Mouse (Mus musculus): ENCODE results near the gene Ndufaf2. TPM values are rescaled to one million over a fixed set of nuclear protein-coding genes. Genes with fewer than 3 reads are reported as not detected.
A peak's percentile ranks its signal among the peaks of the same experiment; 100 is the strongest.

Ndufaf2 gene
- polyA plus RNA-seq, 1 experiment from 2014 or later, result 35.7 TPM

- no peak overlapping the region for H3K27ac ChIP-seq (ENCODE audit: low read length)
- TF ChIP-seq CTCF (IDR thresholded peaks at IDR 0.05), result no peak
- TF ChIP-seq EP300 (IDR thresholded peaks at IDR 0.05), result no peak
- no peaks in the 10 kb centered on the region for H3K9me3 ChIP-seq (ENCODE audit: low read length)
- DNase-seq (ENCODE audit: low spot score), result no peak
- no peak overlapping the region for H3K4me3 ChIP-seq (ENCODE audit: low read depth, low read length)
- no peaks in the 10 kb centered on the region for H3K36me3 ChIP-seq (ENCODE audit: insufficient read depth, low read length)
- no peak overlapping the region for H3K4me2 ChIP-seq (replicated peaks; ENCODE audit: low read depth, low read length)
- H3K4me1 ChIP-seq (ENCODE audit: insufficient read depth, low read depth, low read length), result no peaks in the 10 kb centered on the region
- H3K27me3 ChIP-seq (replicated peaks; ENCODE audit: insufficient read depth, low read length), result no peaks in the 10 kb centered on the region
- no peak for ATAC-seq
- 78% methylated on average over 4 of the region's 4 CpGs for WGBS
- H3K9ac ChIP-seq (replicated peaks; ENCODE audit: low read depth), result no peak overlapping the region
Measured at GRCm38 (mm10) chr13:108187994-108188393, 29.6 kb upstream of the Ndufaf2 start.

- Histone ChIP-seq H3K4me2 (replicated peaks; ENCODE audit: low read depth, low read length) (no peak overlapping the region), H3K9me3 (ENCODE audit: low read length) (no peaks in the 10 kb centered on the region), H3K36me3 (ENCODE audit: insufficient read depth, low read length) (no peaks in the 10 kb centered on the region), H3K4me3 (ENCODE audit: low read depth, low read length) (no peak overlapping the region), H3K27me3 (replicated peaks; ENCODE audit: insufficient read depth, low read length) (no peaks in the 10 kb centered on the region), H3K27ac (ENCODE audit: low read length) (no peak overlapping the region), H3K9ac (replicated peaks; ENCODE audit: low read depth) (no peak overlapping the region), H3K4me1 (ENCODE audit: insufficient read depth, low read depth, low read length) (no peaks in the 10 kb centered on the region)
- 91% methylated on average over 3 of the region's 3 CpGs for WGBS
- DNase-seq (ENCODE audit: low spot score) (no peak), ATAC-seq (no peak)
- TF ChIP-seq EP300 (IDR thresholded peaks at IDR 0.05) (no peak), CTCF (IDR thresholded peaks at IDR 0.05) (peak; percentile 8; the same call in 1 of the 2 replicates)
Measured at GRCm38 (mm10) chr13:108185530-108185929, 27.1 kb upstream of the Ndufaf2 start.

DNA sequence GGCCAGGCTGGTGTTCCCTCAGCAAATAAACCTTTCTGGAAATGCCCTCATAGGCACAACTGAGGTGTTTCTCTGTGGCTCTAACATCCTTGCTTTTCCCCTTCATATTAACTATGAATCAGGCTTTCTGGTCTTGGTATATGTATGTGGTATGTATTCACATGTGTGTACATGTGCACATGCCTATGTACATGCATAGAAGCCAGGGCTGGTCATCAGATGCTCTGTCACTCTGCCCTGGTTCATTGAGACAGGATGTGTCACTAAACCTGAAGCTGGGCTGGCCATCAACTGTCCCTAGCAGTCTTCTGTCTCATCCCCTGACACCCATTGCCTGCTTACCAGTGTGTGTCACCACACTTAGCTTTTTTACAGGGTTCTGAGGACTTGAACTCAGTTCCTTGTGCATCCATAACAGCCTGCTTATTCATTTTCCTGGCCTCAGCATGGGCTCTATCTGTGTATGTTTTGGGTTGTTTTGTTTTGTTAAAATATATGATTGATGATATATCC is 26.4 kb upstream of the Ndufaf2 start:
- no peaks in the 10 kb centered on the region for H3K4me1 ChIP-seq (ENCODE audit: insufficient read depth, low read depth, low read length)
- no peaks in the 10 kb centered on the region for H3K27me3 ChIP-seq (replicated peaks; ENCODE audit: insufficient read depth, low read length)
- no peak for ATAC-seq
- no peaks in the 10 kb centered on the region for H3K36me3 ChIP-seq (ENCODE audit: insufficient read depth, low read length)
- H3K4me2 ChIP-seq (replicated peaks; ENCODE audit: low read depth, low read length), result no peak overlapping the region
- no peak for DNase-seq (ENCODE audit: low spot score)
- H3K9ac ChIP-seq (replicated peaks; ENCODE audit: low read depth), result no peak overlapping the region
- no peak overlapping the region for H3K4me3 ChIP-seq (ENCODE audit: low read depth, low read length)
- H3K27ac ChIP-seq (ENCODE audit: low read length), result no peak overlapping the region
- H3K9me3 ChIP-seq (ENCODE audit: low read length), result no peaks in the 10 kb centered on the region
- TF ChIP-seq CTCF (IDR thresholded peaks at IDR 0.05), result no peak
- TF ChIP-seq EP300 (IDR thresholded peaks at IDR 0.05), result no peak

- TF ChIP-seq CTCF (IDR thresholded peaks at IDR 0.05) (no peak), EP300 (IDR thresholded peaks at IDR 0.05) (no peak)
- H3K9me3 ChIP-seq (ENCODE audit: low read length), result no peaks in the 10 kb centered on the region
- ATAC-seq, result no peak
- no peak overlapping the region for H3K27ac ChIP-seq (ENCODE audit: low read length)
- no peaks in the 10 kb centered on the region for H3K4me1 ChIP-seq (ENCODE audit: insufficient read depth, low read depth, low read length)
- H3K4me2 ChIP-seq (replicated peaks; ENCODE audit: low read depth, low read length), result no peak overlapping the region
- H3K9ac ChIP-seq (replicated peaks; ENCODE audit: low read depth), result no peak overlapping the region
- 68% methylated on average over 5 of the region's 5 CpGs for WGBS
- no peak overlapping the region for H3K4me3 ChIP-seq (ENCODE audit: low read depth, low read length)
- peaks cover 7% of the 10 kb centered on the region; the same call in 1 of the 2 replicates for H3K36me3 ChIP-seq (ENCODE audit: insufficient read depth, low read length)
- no peak for DNase-seq (ENCODE audit: low spot score)
- H3K27me3 ChIP-seq (replicated peaks; ENCODE audit: insufficient read depth, low read length), result no peaks in the 10 kb centered on the region
Measured at GRCm38 (mm10) chr13:108180821-108181220, 22.4 kb upstream of the Ndufaf2 start.

- Histone ChIP-seq H3K4me3 (ENCODE audit: low read depth, low read length) (no peak overlapping the region), H3K9me3 (ENCODE audit: low read length) (no peaks in the 10 kb centered on the region), H3K36me3 (ENCODE audit: insufficient read depth, low read length) (peaks cover 11% of the 10 kb centered on the region; the same call in 1 of the 2 replicates), H3K27ac (ENCODE audit: low read length) (no peak overlapping the region), H3K9ac (replicated peaks; ENCODE audit: low read depth) (no peak overlapping the region), H3K4me2 (replicated peaks; ENCODE audit: low read depth, low read length) (no peak overlapping the region), H3K27me3 (replicated peaks; ENCODE audit: insufficient read depth, low read length) (no peaks in the 10 kb centered on the region), H3K4me1 (ENCODE audit: insufficient read depth, low read depth, low read length) (no peaks in the 10 kb centered on the region)
- DNase-seq (ENCODE audit: low spot score), result no peak
- TF ChIP-seq EP300 (IDR thresholded peaks at IDR 0.05), result no peak
- TF ChIP-seq CTCF (IDR thresholded peaks at IDR 0.05), result no peak
- no peak for ATAC-seq
- WGBS, result 80% methylated on average over 8 of the region's 8 CpGs
Measured at GRCm38 (mm10) chr13:108179618-108180017, 21.2 kb upstream of the Ndufaf2 start.

GRCm38 (mm10) chr13:108170511-108170910 is 12.1 kb upstream of the Ndufaf2 start:
- DNase-seq (ENCODE audit: low spot score), result no peak
- no peaks in the 10 kb centered on the region for H3K27me3 ChIP-seq (replicated peaks; ENCODE audit: insufficient read depth, low read length)
- no peaks in the 10 kb centered on the region for H3K4me1 ChIP-seq (ENCODE audit: insufficient read depth, low read depth, low read length)
- H3K27ac ChIP-seq (ENCODE audit: low read length), result no peak overlapping the region
- peaks cover 3% of the 10 kb centered on the region; the same call in 1 of the 2 replicates for H3K36me3 ChIP-seq (ENCODE audit: insufficient read depth, low read length)
- no peak overlapping the region for H3K4me2 ChIP-seq (replicated peaks; ENCODE audit: low read depth, low read length)
- no peak overlapping the region for H3K9ac ChIP-seq (replicated peaks; ENCODE audit: low read depth)
- no peaks in the 10 kb centered on the region for H3K9me3 ChIP-seq (ENCODE audit: low read length)
- ATAC-seq, result no peak
- H3K4me3 ChIP-seq (ENCODE audit: low read depth, low read length), result no peak overlapping the region
- 87% methylated on average over 8 of the region's 8 CpGs for WGBS
- TF ChIP-seq EP300 (IDR thresholded peaks at IDR 0.05) (no peak), CTCF (IDR thresholded peaks at IDR 0.05) (no peak)

- TF ChIP-seq CTCF (IDR thresholded peaks at IDR 0.05), result no peak
- TF ChIP-seq EP300 (IDR thresholded peaks at IDR 0.05), result no peak
- Histone ChIP-seq H3K4me1 (ENCODE audit: insufficient read depth, low read depth, low read length) (no peaks in the 10 kb centered on the region), H3K36me3 (ENCODE audit: insufficient read depth, low read length) (0 out of 2 replicates have a peak, but pooled peaks cover 3% of the 10 kb centered on the region), H3K9ac (replicated peaks; ENCODE audit: low read depth) (no peak overlapping the region), H3K4me3 (ENCODE audit: low read depth, low read length) (no peak overlapping the region), H3K27me3 (replicated peaks; ENCODE audit: insufficient read depth, low read length) (no peaks in the 10 kb centered on the region), H3K9me3 (ENCODE audit: low read length) (no peaks in the 10 kb centered on the region), H3K4me2 (replicated peaks; ENCODE audit: low read depth, low read length) (no peak overlapping the region), H3K27ac (ENCODE audit: low read length) (no peak overlapping the region)
- ATAC-seq (no peak), DNase-seq (ENCODE audit: low spot score) (no peak)
- WGBS, result 93% methylated on average over 1 of the region's 1 CpGs
Measured at GRCm38 (mm10) chr13:108170002-108170401, 11.6 kb upstream of the Ndufaf2 start.

Data from lung, postnatal 0 days (tissue).